Mouse (Mus musculus): ENCODE measurements around the gene Btnl9. TPM values are rescaled to one million over a fixed set of nuclear protein-coding genes. Genes with fewer than 3 reads are reported as not detected.
"Not testable (repeated sequence)": the region's sequence is repeated elsewhere in the genome, so short reads cannot be mapped to it uniquely, and the experiment has no call there.

Btnl9 gene
- polyA plus RNA-seq, 1 experiment from 2014 or later = 2.1 TPM

- Histone ChIP-seq H3K9ac (ENCODE audit: low read length) (peak overlapping the region; percentile 98), H3K4me1 (ENCODE audit: control insufficient read depth, insufficient read depth, low read length) (peaks cover 13% of the 10 kb centered on the region), H3K4me3 (replicated peaks; ENCODE audit: low read length) (peak overlapping the region; percentile 85), H3K27me3 (ENCODE audit: control insufficient read depth, insufficient read depth, low read length) (no peaks in the 10 kb centered on the region), H3K27ac (ENCODE audit: low read length) (peak overlapping the region; percentile 99), H3K4me2 (ENCODE audit: low read depth, low read length) (peak overlapping the region; percentile 84), H3K9me3 (replicated peaks; ENCODE audit: control insufficient read depth, low read length) (no peaks in the 10 kb centered on the region), H3K36me3 (ENCODE audit: control insufficient read depth, insufficient read depth, low read length) (no peaks in the 10 kb centered on the region)
- peak; percentile 68 for ATAC-seq (ENCODE audit: insufficient read depth, low FRiP score)
- WGBS = under 1% methylated on average over 24 of the region's 24 CpGs
Measured at GRCm38 (mm10) chr11:49203771-49204497, 17.0 kb upstream of the Btnl9 start.

DNA sequence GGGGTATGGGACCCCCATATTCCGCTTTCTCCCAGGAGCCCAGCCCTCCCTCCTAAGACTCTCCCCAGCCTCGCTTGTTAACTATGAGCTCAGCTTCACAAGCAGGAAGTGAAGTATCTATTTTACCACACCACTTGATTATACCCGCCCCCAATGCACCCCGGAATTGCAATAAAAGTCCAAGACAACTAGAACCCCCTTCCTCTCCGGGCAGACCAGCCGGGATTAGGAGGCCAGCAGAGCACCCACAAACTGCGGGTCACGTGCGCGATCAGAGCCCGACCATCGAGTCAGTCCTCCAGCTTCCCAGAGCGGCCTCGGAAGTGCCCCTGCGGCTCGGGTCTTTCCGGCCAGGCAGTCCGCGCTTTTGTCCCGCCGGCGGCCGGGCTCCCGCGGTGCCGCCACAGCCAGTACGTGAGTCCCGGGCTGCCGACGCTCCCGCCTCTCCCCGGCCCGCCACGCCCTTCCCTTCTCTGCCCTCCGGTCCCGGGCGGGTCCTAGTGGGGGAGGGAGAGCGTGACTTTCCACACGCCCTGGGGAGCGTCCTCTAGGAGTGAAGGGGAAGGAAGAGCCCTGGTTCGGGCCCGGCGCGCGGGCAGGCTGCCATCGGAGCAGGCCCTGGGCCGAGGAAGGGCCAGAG, 16.3 kb upstream of the Btnl9 start, which contains the start of gene Zfp62:
TSS of gene Zfp62 (plus strand) at position 164 of the 640 bp plus-strand sequence.
- ATAC-seq (ENCODE audit: insufficient read depth, low FRiP score) = peak; percentile 90
- Histone ChIP-seq H3K4me2 (ENCODE audit: low read depth, low read length) (peak within 1 kb of the TSS; percentile 84), H3K4me3 (replicated peaks; ENCODE audit: low read length) (peak within 1 kb of the TSS; percentile 85), H3K27ac (ENCODE audit: low read length) (peak within 1 kb of the TSS; percentile 99), H3K9me3 (replicated peaks; ENCODE audit: control insufficient read depth, low read length) (no peaks in the 10 kb centered on the region), H3K9ac (ENCODE audit: low read length) (peak within 1 kb of the TSS; percentile 98), H3K27me3 (ENCODE audit: control insufficient read depth, insufficient read depth, low read length) (no peaks in the 10 kb centered on the region), H3K4me1 (ENCODE audit: control insufficient read depth, insufficient read depth, low read length) (peaks cover 13% of the 10 kb centered on the region), H3K36me3 (ENCODE audit: control insufficient read depth, insufficient read depth, low read length) (no peaks in the 10 kb centered on the region)
- WGBS = under 1% methylated on average over 41 of the region's 47 CpGs

- no peaks in the 10 kb centered on the region for H3K9me3 ChIP-seq (replicated peaks; ENCODE audit: control insufficient read depth, low read length)
- no peaks in the 10 kb centered on the region for H3K27me3 ChIP-seq (ENCODE audit: control insufficient read depth, insufficient read depth, low read length)
- H3K4me3 ChIP-seq (replicated peaks; ENCODE audit: low read length) = peak overlapping the region; percentile 85
- WGBS = 2% methylated on average over 10 of the region's 10 CpGs
- peak overlapping the region; percentile 99 for H3K27ac ChIP-seq (ENCODE audit: low read length)
- peak; percentile 29; the same call in 1 of the 2 replicates for ATAC-seq (ENCODE audit: insufficient read depth, low FRiP score)
- H3K9ac ChIP-seq (ENCODE audit: low read length) = peak overlapping the region; percentile 98
- H3K4me2 ChIP-seq (ENCODE audit: low read depth, low read length) = peak overlapping the region; percentile 84
- peaks cover 13% of the 10 kb centered on the region for H3K4me1 ChIP-seq (ENCODE audit: control insufficient read depth, insufficient read depth, low read length)
- no peaks in the 10 kb centered on the region for H3K36me3 ChIP-seq (ENCODE audit: control insufficient read depth, insufficient read depth, low read length)
Measured at GRCm38 (mm10) chr11:49202523-49203061, 15.6 kb upstream of the Btnl9 start.

- H3K4me2 ChIP-seq (ENCODE audit: low read depth, low read length) = peak overlapping the region; percentile 84
- 53% methylated on average over 2 of the region's 2 CpGs for WGBS
- H3K4me3 ChIP-seq (replicated peaks; ENCODE audit: low read length) = peak overlapping the region; percentile 85
- H3K27me3 ChIP-seq (ENCODE audit: control insufficient read depth, insufficient read depth, low read length) = no peaks in the 10 kb centered on the region
- H3K27ac ChIP-seq (ENCODE audit: low read length) = peak overlapping the region; percentile 99
- peaks cover 13% of the 10 kb centered on the region for H3K4me1 ChIP-seq (ENCODE audit: control insufficient read depth, insufficient read depth, low read length)
- no peak for ATAC-seq (ENCODE audit: insufficient read depth, low FRiP score)
- H3K36me3 ChIP-seq (ENCODE audit: control insufficient read depth, insufficient read depth, low read length) = no peaks in the 10 kb centered on the region
- peak overlapping the region; percentile 98 for H3K9ac ChIP-seq (ENCODE audit: low read length)
- H3K9me3 ChIP-seq (replicated peaks; ENCODE audit: control insufficient read depth, low read length) = no peaks in the 10 kb centered on the region
Measured at GRCm38 (mm10) chr11:49202071-49202470, 15.1 kb upstream of the Btnl9 start.

- Histone ChIP-seq H3K4me1 (ENCODE audit: control insufficient read depth, insufficient read depth, low read length) (peaks cover 13% of the 10 kb centered on the region), H3K9ac (ENCODE audit: low read length) (no peak overlapping the region), H3K4me3 (replicated peaks; ENCODE audit: low read length) (no peak overlapping the region), H3K27me3 (ENCODE audit: control insufficient read depth, insufficient read depth, low read length) (no peaks in the 10 kb centered on the region), H3K4me2 (ENCODE audit: low read depth, low read length) (no peak overlapping the region), H3K9me3 (replicated peaks; ENCODE audit: control insufficient read depth, low read length) (no peaks in the 10 kb centered on the region), H3K27ac (ENCODE audit: low read length) (no peak overlapping the region), H3K36me3 (ENCODE audit: control insufficient read depth, insufficient read depth, low read length) (no peaks in the 10 kb centered on the region)
- no peak for ATAC-seq (ENCODE audit: insufficient read depth, low FRiP score)
Measured at GRCm38 (mm10) chr11:49201142-49201541, 14.2 kb upstream of the Btnl9 start.

- no peak for ATAC-seq (ENCODE audit: insufficient read depth, low FRiP score)
- Histone ChIP-seq H3K4me3 (replicated peaks; ENCODE audit: low read length) (no peak overlapping the region), H3K27me3 (ENCODE audit: control insufficient read depth, insufficient read depth, low read length) (no peaks in the 10 kb centered on the region), H3K9ac (ENCODE audit: low read length) (no peak overlapping the region), H3K36me3 (ENCODE audit: control insufficient read depth, insufficient read depth, low read length) (no peaks in the 10 kb centered on the region), H3K4me2 (ENCODE audit: low read depth, low read length) (no peak overlapping the region), H3K4me1 (ENCODE audit: control insufficient read depth, insufficient read depth, low read length) (peaks cover 13% of the 10 kb centered on the region), H3K27ac (ENCODE audit: low read length) (no peak overlapping the region), H3K9me3 (replicated peaks; ENCODE audit: control insufficient read depth, low read length) (no peaks in the 10 kb centered on the region)
Measured at GRCm38 (mm10) chr11:49200666-49201065, 13.7 kb upstream of the Btnl9 start.

DNA sequence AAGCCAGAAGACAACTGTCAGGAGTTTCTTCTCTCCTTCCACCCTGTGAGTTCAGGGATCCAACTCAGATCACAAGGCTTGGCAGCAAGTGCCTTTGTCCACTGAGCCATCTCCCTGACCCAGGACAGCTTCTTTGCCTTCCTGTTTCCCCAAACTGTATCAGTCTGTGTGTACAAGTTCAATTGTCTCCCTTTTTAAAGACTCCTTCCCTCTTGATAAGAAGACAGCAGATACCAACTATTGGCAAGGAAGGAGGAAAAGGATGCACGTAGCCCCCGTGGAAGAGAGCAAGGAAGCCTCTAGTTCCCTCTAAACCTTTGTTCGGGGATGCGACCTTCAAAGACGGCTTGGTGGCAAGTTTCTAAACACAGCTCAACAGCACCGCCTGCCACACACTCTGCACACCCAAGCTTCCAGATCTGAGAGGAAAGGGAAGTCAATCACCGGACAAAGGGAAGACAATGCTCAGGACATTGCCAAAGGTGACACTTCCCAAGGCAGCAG, 8.9 kb upstream of the Btnl9 start:
- Histone ChIP-seq H3K27me3 (ENCODE audit: control insufficient read depth, insufficient read depth, low read length) (no peaks in the 10 kb centered on the region), H3K27ac (ENCODE audit: low read length) (no peak overlapping the region), H3K9ac (ENCODE audit: low read length) (no peak overlapping the region), H3K9me3 (replicated peaks; ENCODE audit: control insufficient read depth, low read length) (no peaks in the 10 kb centered on the region), H3K4me2 (ENCODE audit: low read depth, low read length) (no peak overlapping the region), H3K4me3 (replicated peaks; ENCODE audit: low read length) (no peak overlapping the region), H3K36me3 (ENCODE audit: control insufficient read depth, insufficient read depth, low read length) (no peaks in the 10 kb centered on the region), H3K4me1 (ENCODE audit: control insufficient read depth, insufficient read depth, low read length) (no peaks in the 10 kb centered on the region)
- WGBS = 77% methylated on average over 7 of the region's 7 CpGs
- ATAC-seq (ENCODE audit: insufficient read depth, low FRiP score) = no peak

DNA sequence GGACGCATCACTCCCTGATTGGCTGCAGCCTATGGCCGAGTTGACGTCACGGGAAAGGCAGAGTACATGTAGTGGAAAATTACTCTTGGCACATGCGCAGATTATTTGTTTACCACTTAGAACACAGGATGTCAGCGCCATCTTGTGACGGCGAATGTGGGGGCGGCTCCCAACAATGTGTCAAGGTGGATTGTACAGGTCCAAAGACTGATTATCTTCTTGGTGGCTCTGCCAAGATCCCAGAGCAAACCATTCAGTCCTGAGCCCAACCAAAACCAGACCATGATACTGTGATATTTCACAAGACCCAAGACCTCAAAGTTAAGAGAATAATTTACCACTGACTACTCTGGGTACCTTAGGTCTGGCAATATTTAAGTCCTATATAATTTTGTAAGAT, 7.8 kb upstream of the Btnl9 start:
- H3K27ac ChIP-seq (ENCODE audit: low read length); H3K4me3 ChIP-seq (replicated peaks; ENCODE audit: low read length); H3K4me2 ChIP-seq (ENCODE audit: low read depth, low read length); H3K27me3 ChIP-seq (ENCODE audit: control insufficient read depth, insufficient read depth, low read length); H3K9ac ChIP-seq (ENCODE audit: low read length); ATAC-seq (ENCODE audit: insufficient read depth, low FRiP score); H3K9me3 ChIP-seq (replicated peaks; ENCODE audit: control insufficient read depth, low read length); H3K36me3 ChIP-seq (ENCODE audit: control insufficient read depth, insufficient read depth, low read length); H3K4me1 ChIP-seq (ENCODE audit: control insufficient read depth, insufficient read depth, low read length): not testable (repeated sequence)
- WGBS = 93% methylated on average over 9 of the region's 9 CpGs

GRCm38 (mm10) chr11:49191083-49191482, 4.1 kb upstream of the Btnl9 start:
- Histone ChIP-seq H3K9ac (ENCODE audit: low read length) (no peak overlapping the region), H3K4me2 (ENCODE audit: low read depth, low read length) (no peak overlapping the region), H3K9me3 (replicated peaks; ENCODE audit: control insufficient read depth, low read length) (no peaks in the 10 kb centered on the region), H3K36me3 (ENCODE audit: control insufficient read depth, insufficient read depth, low read length) (no peaks in the 10 kb centered on the region), H3K27me3 (ENCODE audit: control insufficient read depth, insufficient read depth, low read length) (no peaks in the 10 kb centered on the region), H3K27ac (ENCODE audit: low read length) (no peak overlapping the region), H3K4me3 (replicated peaks; ENCODE audit: low read length) (no peak overlapping the region), H3K4me1 (ENCODE audit: control insufficient read depth, insufficient read depth, low read length) (no peaks in the 10 kb centered on the region)
- ATAC-seq (ENCODE audit: insufficient read depth, low FRiP score) = no peak
- WGBS = 47% methylated on average over 2 of the region's 2 CpGs
